ENCODE assay signal across 19 mouse cellular contexts in genomic region chr9:77724216-77724615, GRCm38 (mm10).
"Had no signal": no experiment of that assay in that cellular context is flagged by ENCODE, and none has a peak within 500 bp of the region (broad histone marks: within the 10 kb centered on the region; RNA-seq: fewer than 3 reads in every experiment).

No protein-coding gene starts in this region.

- H3K4me3 ChIP-seq: left cerebral cortex, adult 2 months; lung, embryonic 15.5 days; midbrain, embryonic 12.5 days; midbrain, embryonic 15.5 days; neural tube, embryonic 13.5 days had no signal

- H3K27me3 ChIP-seq: lung, embryonic 15.5 days; midbrain, embryonic 12.5 days; midbrain, embryonic 15.5 days; neural tube, embryonic 13.5 days had no signal

- H3K4me1 ChIP-seq: lung, embryonic 15.5 days; midbrain, embryonic 12.5 days; midbrain, embryonic 15.5 days; neural tube, embryonic 13.5 days had no signal

- H3K9ac ChIP-seq: liver, embryonic 14.5 days; lung, embryonic 15.5 days; midbrain, embryonic 12.5 days; midbrain, embryonic 15.5 days; neural tube, embryonic 13.5 days had no signal

- H3K4me2 ChIP-seq: liver, embryonic 11.5 days; lung, embryonic 15.5 days; midbrain, embryonic 12.5 days; midbrain, embryonic 15.5 days; neural tube, embryonic 13.5 days had no signal

- H3K9me3 ChIP-seq: lung, embryonic 15.5 days; midbrain, embryonic 12.5 days; midbrain, embryonic 15.5 days; neural tube, embryonic 13.5 days had no signal

- H3K27ac ChIP-seq: hindbrain, postnatal 0 days; left cerebral cortex, adult 2 months; liver, embryonic 14.5 days; lung, embryonic 15.5 days; macrophage; midbrain, embryonic 12.5 days; midbrain, embryonic 15.5 days; neural tube, embryonic 13.5 days had no signal

- H3K36me3 ChIP-seq: lung, embryonic 15.5 days; midbrain, embryonic 12.5 days; midbrain, embryonic 15.5 days; neural tube, embryonic 13.5 days had no signal

- DNase-seq: kidney, adult 11 months; kidney, postnatal 10 days; layer of hippocampus, postnatal 36 days; lung, adult 18-20 months; lung, postnatal 14 days; retina, postnatal 1 day; right cerebral cortex, postnatal 25 days; thymus, adult 2 months; thymus, postnatal 25 days had no signal

- ATAC-seq: hindbrain, postnatal 0 days; inflammation-experienced regulatory T-cells, adult 6 months; midbrain, embryonic 15.5 days had no signal
